Mouse (Mus musculus): ENCODE data around the gene Gm5767. TPM values are rescaled to one million over a fixed set of nuclear protein-coding genes. Genes with fewer than 3 reads are reported as not detected.

Gene Gm5767
- not detected in 2 replicates for polyA plus RNA-seq (2016; fragmentation: Nextera tagmentation; extraction: Ambion mirVana)

GRCm38 (mm10) chr16:8680470-8680869 is at the start of gene Gm5767:
Gm5767 (plus strand) TSS chr16:8680770.
- no peak for ATAC-seq (ENCODE audit: insufficient number of reproducible peaks, low FRiP score)
- 77% methylated on average over 5 of the region's 5 CpGs for WGBS
- Histone ChIP-seq H3K36me3 (peaks cover 5% of the 10 kb centered on the region; the same call in 1 of the 2 replicates), H3K9me3 (replicated peaks) (no peaks in the 10 kb centered on the region), H3K27ac (ENCODE audit: poor library complexity, severe bottlenecking) (no peak within 1 kb of the TSS), H3K27me3 (replicated peaks) (no peaks in the 10 kb centered on the region), H3K9ac (no peak within 1 kb of the TSS), H3K4me1 (replicated peaks) (0 out of 2 replicates have a peak, but pooled peaks cover 2% of the 10 kb centered on the region), H3K4me3 (no peak within 1 kb of the TSS), H3K4me2 (no peak within 1 kb of the TSS)

- H3K27me3 ChIP-seq (replicated peaks), result no peaks in the 10 kb centered on the region
- WGBS, result 79% methylated on average over 5 of the region's 5 CpGs
- no peaks in the 10 kb centered on the region for H3K9me3 ChIP-seq (replicated peaks)
- ATAC-seq (ENCODE audit: insufficient number of reproducible peaks, low FRiP score), result no peak
- no peak overlapping the region for H3K4me2 ChIP-seq
- peaks cover 40% of the 10 kb centered on the region for H3K36me3 ChIP-seq
- H3K4me3 ChIP-seq, result no peak overlapping the region
- no peak overlapping the region for H3K27ac ChIP-seq (ENCODE audit: poor library complexity, severe bottlenecking)
- H3K9ac ChIP-seq, result no peak overlapping the region
- H3K4me1 ChIP-seq (replicated peaks), result peaks cover 9% of the 10 kb centered on the region
Observed at GRCm38 (mm10) chr16:8631428-8631827, 49.1 kb upstream of the Gm5767 start.

GRCm38 (mm10) chr16:8636867-8637216 is 43.7 kb upstream of the Gm5767 start:
- Histone ChIP-seq H3K4me1 (replicated peaks) (peaks cover 34% of the 10 kb centered on the region), H3K36me3 (peaks cover 29% of the 10 kb centered on the region), H3K9ac (peak overlapping the region; percentile 84), H3K27ac (ENCODE audit: poor library complexity, severe bottlenecking) (peak overlapping the region; percentile 82), H3K27me3 (replicated peaks) (no peaks in the 10 kb centered on the region), H3K4me2 (peak overlapping the region; percentile 90), H3K9me3 (replicated peaks) (no peaks in the 10 kb centered on the region), H3K4me3 (peak overlapping the region; percentile 87)
- WGBS, result 1% methylated on average over 13 of the region's 13 CpGs
- peak; percentile 27; the same call in 1 of the 2 replicates for ATAC-seq (ENCODE audit: insufficient number of reproducible peaks, low FRiP score)

GRCm38 (mm10) chr16:8637217-8638051 is 43.1 kb upstream of the Gm5767 start, which contains the start of the genes Pmm2 and Tmem186:
Pmm2 (plus strand) TSS chr16:8637674.
Tmem186 (minus strand) TSS chr16:8637712.
- under 1% methylated on average over 59 of the region's 59 CpGs for WGBS

GRCm38 (mm10) chr16:8638131-8638530 is 42.4 kb upstream of the Gm5767 start:
- Histone ChIP-seq H3K27ac (ENCODE audit: poor library complexity, severe bottlenecking) (peak overlapping the region; percentile 82), H3K36me3 (peaks cover 26% of the 10 kb centered on the region), H3K4me1 (replicated peaks) (peaks cover 34% of the 10 kb centered on the region), H3K9me3 (replicated peaks) (no peaks in the 10 kb centered on the region), H3K9ac (peak overlapping the region; percentile 84), H3K4me2 (peak overlapping the region; percentile 90), H3K27me3 (replicated peaks) (no peaks in the 10 kb centered on the region), H3K4me3 (peak overlapping the region; percentile 87)
- 37% methylated on average over 7 of the region's 7 CpGs for WGBS
- ATAC-seq (ENCODE audit: insufficient number of reproducible peaks, low FRiP score), result no peak

More at GRCm38 (mm10) chr16:8637217-8638051, 43.1 kb upstream of the Gm5767 start, which contains the start of the genes Pmm2 and Tmem186:
- H3K27me3 ChIP-seq (replicated peaks), result no peaks in the 10 kb centered on the region
- H3K9me3 ChIP-seq (replicated peaks), result no peaks in the 10 kb centered on the region
- H3K4me1 ChIP-seq (replicated peaks), result peaks cover 34% of the 10 kb centered on the region
- H3K4me2 ChIP-seq, result peak within 1 kb of the TSS; percentile 90
- peaks cover 24% of the 10 kb centered on the region for H3K36me3 ChIP-seq
- H3K27ac ChIP-seq (ENCODE audit: poor library complexity, severe bottlenecking), result peak within 1 kb of the TSS; percentile 82
- peak within 1 kb of the TSS; percentile 87 for H3K4me3 ChIP-seq
- ATAC-seq (ENCODE audit: insufficient number of reproducible peaks, low FRiP score), result peak; percentile 84
- H3K9ac ChIP-seq, result peak within 1 kb of the TSS; percentile 84

GRCm38 (mm10) chr16:8639466-8640191 is 40.9 kb upstream of the Gm5767 start:
- WGBS, result 72% methylated on average over 11 of the region's 11 CpGs
- Histone ChIP-seq H3K4me3 (no peak overlapping the region), H3K27me3 (replicated peaks) (no peaks in the 10 kb centered on the region), H3K4me2 (no peak overlapping the region), H3K9me3 (replicated peaks) (no peaks in the 10 kb centered on the region), H3K4me1 (replicated peaks) (peaks cover 34% of the 10 kb centered on the region), H3K9ac (no peak overlapping the region), H3K27ac (ENCODE audit: poor library complexity, severe bottlenecking) (no peak overlapping the region), H3K36me3 (peaks cover 35% of the 10 kb centered on the region)
- ATAC-seq (ENCODE audit: insufficient number of reproducible peaks, low FRiP score), result no peak

GRCm38 (mm10) chr16:8643855-8644254 is 36.7 kb upstream of the Gm5767 start:
- peak; percentile 58 for ATAC-seq (ENCODE audit: insufficient number of reproducible peaks, low FRiP score)

GRCm38 (mm10) chr16:8645546-8645945 is 35.0 kb upstream of the Gm5767 start:
- Histone ChIP-seq H3K9me3 (replicated peaks) (no peaks in the 10 kb centered on the region), H3K36me3 (peaks cover 76% of the 10 kb centered on the region), H3K4me3 (no peak overlapping the region), H3K4me2 (no peak overlapping the region), H3K27ac (ENCODE audit: poor library complexity, severe bottlenecking) (no peak overlapping the region), H3K9ac (no peak overlapping the region), H3K27me3 (replicated peaks) (no peaks in the 10 kb centered on the region), H3K4me1 (replicated peaks) (no peaks in the 10 kb centered on the region)
- WGBS, result 87% methylated on average over 6 of the region's 6 CpGs
- ATAC-seq (ENCODE audit: insufficient number of reproducible peaks, low FRiP score), result no peak

More at GRCm38 (mm10) chr16:8643855-8644254, 36.7 kb upstream of the Gm5767 start:
- H3K9ac ChIP-seq, result no peak overlapping the region
- no peak overlapping the region for H3K4me3 ChIP-seq
- no peak overlapping the region for H3K4me2 ChIP-seq
- H3K27me3 ChIP-seq (replicated peaks), result no peaks in the 10 kb centered on the region
- WGBS, result 66% methylated on average over 2 of the region's 2 CpGs
- no peaks in the 10 kb centered on the region for H3K9me3 ChIP-seq (replicated peaks)
- no peak overlapping the region for H3K27ac ChIP-seq (ENCODE audit: poor library complexity, severe bottlenecking)
- H3K36me3 ChIP-seq, result peaks cover 61% of the 10 kb centered on the region
- H3K4me1 ChIP-seq (replicated peaks), result peaks cover 14% of the 10 kb centered on the region

- Histone ChIP-seq H3K9ac (no peak overlapping the region), H3K4me3 (no peak overlapping the region), H3K4me2 (no peak overlapping the region), H3K27ac (ENCODE audit: poor library complexity, severe bottlenecking) (no peak overlapping the region), H3K36me3 (peaks cover 90% of the 10 kb centered on the region), H3K27me3 (replicated peaks) (no peaks in the 10 kb centered on the region), H3K9me3 (replicated peaks) (no peaks in the 10 kb centered on the region), H3K4me1 (replicated peaks) (peaks cover 4% of the 10 kb centered on the region; the same call in 1 of the 2 replicates)
- no peak for ATAC-seq (ENCODE audit: insufficient number of reproducible peaks, low FRiP score)
- 88% methylated on average over 3 of the region's 3 CpGs for WGBS
Observed at GRCm38 (mm10) chr16:8650007-8650406, 30.6 kb upstream of the Gm5767 start.

- Histone ChIP-seq H3K4me1 (replicated peaks) (peaks cover 4% of the 10 kb centered on the region; the same call in 1 of the 2 replicates), H3K9me3 (replicated peaks) (no peaks in the 10 kb centered on the region), H3K4me2 (no peak overlapping the region), H3K36me3 (peaks cover 85% of the 10 kb centered on the region), H3K4me3 (no peak overlapping the region), H3K27ac (ENCODE audit: poor library complexity, severe bottlenecking) (no peak overlapping the region), H3K9ac (no peak overlapping the region), H3K27me3 (replicated peaks) (no peaks in the 10 kb centered on the region)
- no peak for ATAC-seq (ENCODE audit: insufficient number of reproducible peaks, low FRiP score)
- WGBS, result 83% methylated on average over 6 of the region's 6 CpGs
Observed at GRCm38 (mm10) chr16:8655108-8655507, 25.5 kb upstream of the Gm5767 start.

GRCm38 (mm10) chr16:8655599-8655998 is 25.0 kb upstream of the Gm5767 start:
- H3K9ac ChIP-seq, result no peak overlapping the region
- no peak overlapping the region for H3K27ac ChIP-seq (ENCODE audit: poor library complexity, severe bottlenecking)
- H3K9me3 ChIP-seq (replicated peaks), result no peaks in the 10 kb centered on the region
- H3K27me3 ChIP-seq (replicated peaks), result no peaks in the 10 kb centered on the region
- H3K4me3 ChIP-seq, result no peak overlapping the region
- peaks cover 87% of the 10 kb centered on the region for H3K36me3 ChIP-seq
- H3K4me1 ChIP-seq (replicated peaks), result peaks cover 4% of the 10 kb centered on the region; the same call in 1 of the 2 replicates
- 76% methylated on average over 9 of the region's 9 CpGs for WGBS
- H3K4me2 ChIP-seq, result no peak overlapping the region
- no peak; the same call in 1 of the 2 replicates for ATAC-seq (ENCODE audit: insufficient number of reproducible peaks, low FRiP score)

All from heart, embryonic 12.5 days (tissue).